Mouse (Mus musculus) monocyte, adult 2 months (primary cell): ENCODE measurements around the gene Rnf150.

Experiments
- DNase-seq, 2 experiments: peaks; one replicate each; pipeline ENCODE4 v3.0.0; 2022; ENCODE audit warnings: low spot score in 2 of 2, low read depth in 1 of 2

The Rnf150 gene

DNA sequence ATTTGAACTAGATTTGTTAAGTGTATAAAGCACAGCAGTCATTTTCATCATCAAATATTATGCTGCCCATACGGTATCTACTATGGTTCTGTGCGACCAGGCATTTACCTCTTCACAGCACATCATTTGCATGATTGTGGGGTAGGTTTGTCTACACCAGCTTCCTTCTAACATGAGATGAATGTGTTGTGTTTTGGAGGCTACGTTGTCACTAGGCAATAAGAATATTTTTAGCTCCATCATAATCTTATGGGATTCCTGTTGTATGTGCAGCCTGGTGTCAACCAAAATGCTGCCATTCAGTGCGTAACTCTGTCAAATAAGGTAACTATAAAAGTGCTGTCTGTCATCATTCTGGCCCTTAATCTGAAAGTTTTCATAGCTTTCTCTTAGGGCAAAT lies 24.1 kb downstream of the Rnf150 start:
- no peak for DNase-seq

DNA sequence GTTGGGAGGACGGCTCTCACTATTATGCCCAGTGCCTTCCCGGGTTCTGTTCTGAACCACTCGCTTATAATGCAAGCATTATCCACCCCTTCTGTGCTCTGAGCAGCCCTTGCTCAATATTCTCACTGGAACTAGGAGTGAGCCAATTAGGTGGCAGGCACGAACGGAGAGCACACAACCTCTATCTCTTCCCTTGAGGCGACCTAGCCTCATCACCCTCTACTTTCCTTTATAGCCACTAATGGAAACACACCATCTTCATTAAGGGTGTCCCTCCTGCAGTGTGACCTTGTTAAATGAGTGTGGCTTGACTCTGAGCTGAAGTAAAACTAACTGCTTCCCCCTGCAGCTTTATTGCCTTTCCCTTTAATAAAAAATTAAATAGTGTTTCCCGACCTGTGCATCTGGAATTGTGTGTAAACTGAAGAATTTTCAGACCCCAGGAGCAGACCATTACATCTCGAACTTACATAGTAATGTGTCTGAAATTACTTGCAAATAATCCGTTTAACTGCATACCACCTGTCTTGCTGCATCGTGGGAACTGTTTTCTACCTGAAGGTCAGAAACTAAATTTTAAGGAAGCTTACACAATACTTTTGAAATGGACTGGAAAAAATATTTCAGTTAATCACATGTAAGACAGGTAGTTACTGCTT lies 26.0 kb downstream of the Rnf150 start:
- DNase-seq: no peak

DNA sequence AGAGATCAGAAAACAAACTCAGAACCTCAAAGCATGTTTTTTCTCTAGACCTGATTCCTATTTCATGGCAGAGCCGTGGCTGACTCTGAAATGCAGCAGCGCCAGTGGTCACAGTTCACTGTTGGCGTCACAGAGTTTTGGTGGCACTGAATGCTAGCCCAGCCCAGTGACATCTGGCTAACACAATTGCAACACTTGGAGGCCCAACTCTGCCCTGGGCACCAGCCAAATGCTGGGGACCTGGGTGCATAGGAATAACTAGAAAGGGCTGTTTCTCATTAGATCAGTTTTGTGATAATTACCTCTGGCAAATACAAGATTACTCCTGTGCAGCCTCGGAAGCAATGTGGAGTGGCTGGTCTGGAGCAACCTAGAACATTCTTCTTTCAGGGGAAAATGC lies 31.9 kb downstream of the Rnf150 start:
- no peak for DNase-seq

DNA sequence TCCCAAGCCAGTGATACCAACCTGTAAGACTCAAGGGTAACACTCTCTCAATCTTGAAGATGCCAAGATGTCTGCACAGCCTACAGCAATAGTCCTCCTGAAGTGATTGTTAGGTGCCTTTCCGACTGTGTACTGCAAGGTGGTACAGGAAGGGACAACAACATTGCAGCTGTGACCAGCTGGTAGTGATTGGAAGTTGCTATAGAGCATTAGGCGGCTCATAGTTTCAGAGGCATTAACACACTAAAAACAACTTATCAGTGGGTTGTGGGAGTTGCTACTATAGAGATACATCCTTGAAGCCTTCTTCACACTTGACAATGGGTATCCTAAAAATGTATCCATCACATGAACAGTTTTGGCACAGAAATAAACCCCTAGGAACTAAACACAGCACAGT lies 33.6 kb downstream of the Rnf150 start:
- DNase-seq: no peak

DNA sequence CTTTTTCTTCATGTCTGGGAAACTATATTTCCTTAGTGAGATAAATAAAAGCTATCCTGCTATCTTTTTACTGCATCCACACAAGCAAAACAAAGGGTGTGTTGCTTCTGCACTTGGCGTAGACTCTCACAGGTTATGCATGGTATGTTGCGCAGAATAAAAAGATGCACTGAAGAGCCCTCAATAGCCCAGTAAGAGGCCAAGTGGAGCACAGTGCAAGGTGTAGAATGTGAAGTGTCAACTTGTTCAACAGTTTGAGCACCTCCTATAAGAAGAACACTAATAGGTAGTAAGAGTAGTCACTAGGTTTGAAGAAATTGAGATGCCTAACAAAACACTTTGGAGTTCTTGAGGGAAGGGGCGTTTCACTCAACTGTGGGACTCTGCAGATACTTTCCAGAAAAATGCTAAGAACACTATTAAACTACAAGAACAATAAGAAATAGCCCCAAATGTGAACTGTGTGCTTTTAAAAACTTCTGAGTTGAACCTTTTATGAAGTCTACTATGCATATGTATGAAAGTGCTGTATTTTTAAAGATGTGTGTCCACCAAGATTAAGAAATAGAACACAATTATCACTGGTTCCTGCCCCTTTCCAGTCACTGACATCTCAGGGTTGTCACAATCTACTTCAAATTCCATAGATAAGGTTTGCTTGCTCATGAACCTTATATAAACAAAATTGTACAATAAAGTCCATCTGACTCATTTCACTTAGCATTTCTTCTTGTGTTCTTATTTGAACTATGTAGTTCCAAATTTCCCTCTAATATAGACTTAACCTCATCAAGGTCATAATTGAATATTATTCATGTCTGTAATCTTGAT lies 34.7 kb downstream of the Rnf150 start:
- DNase-seq: no peak

DNA sequence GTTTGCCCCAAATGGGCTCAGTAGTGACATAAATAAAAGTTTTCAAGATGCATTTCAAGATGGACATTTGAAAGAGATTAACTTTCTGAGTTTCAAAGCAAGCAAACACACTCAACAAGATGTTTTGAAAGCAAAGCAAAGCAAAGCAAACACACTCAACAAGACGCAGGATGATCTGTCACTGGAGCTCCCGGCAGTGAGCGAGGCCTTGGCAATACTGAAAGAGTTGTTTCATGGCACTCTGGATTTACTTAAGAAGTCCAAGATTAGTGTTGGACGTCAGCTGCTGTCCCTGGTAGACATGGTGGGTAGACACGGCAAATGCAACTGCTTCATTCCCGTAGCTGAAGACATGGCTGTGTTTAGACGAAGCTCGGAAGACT lies 35.3 kb downstream of the Rnf150 start:
- no peak for DNase-seq

DNA sequence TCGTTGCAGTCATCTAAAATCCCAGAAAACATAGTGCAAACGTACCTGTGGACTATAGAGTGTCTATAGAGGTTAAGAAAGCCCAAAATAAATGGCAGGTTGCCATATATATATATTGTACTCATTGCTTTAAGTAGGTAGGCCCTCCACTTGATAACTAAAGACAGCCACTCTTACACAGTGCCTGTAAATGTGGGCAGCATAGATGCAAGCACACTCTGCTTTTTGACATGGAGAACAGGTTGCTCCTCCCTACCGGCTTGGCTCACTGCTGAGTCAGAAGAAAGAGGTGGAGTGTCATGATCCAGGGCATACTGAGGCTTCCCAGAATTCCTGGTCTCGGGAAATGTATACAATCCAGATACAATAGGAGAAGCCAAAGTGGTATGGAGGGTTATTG lies 37.8 kb downstream of the Rnf150 start:
- DNase-seq: no peak

DNA sequence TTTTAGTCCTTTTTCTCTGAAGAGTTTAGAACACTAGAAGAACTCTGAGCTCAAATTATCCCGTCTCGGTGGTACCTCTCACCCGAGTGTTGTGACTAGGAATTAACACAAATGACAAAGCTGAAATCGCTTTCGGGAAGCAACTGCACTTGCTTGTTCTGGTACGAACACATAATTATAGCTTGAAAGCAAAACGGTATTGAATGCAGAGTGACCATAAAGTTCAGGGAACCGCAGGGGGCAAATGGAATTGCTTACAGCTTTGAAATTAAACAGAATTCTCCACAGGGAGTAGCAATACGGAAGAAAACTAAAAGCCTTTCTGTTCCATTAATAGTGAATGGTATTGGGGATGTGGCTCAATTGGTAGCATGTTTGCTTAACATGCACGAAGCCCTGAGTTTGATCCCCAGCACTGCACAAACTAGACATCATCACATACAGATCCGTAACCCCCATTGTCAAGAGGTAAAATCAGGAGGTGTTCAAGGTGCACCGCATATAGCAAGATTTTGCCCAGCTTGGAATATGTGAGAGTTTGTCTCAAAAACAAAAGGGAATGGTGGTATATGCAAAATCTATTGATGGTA lies 38.5 kb downstream of the Rnf150 start:
- DNase-seq: no peak

DNA sequence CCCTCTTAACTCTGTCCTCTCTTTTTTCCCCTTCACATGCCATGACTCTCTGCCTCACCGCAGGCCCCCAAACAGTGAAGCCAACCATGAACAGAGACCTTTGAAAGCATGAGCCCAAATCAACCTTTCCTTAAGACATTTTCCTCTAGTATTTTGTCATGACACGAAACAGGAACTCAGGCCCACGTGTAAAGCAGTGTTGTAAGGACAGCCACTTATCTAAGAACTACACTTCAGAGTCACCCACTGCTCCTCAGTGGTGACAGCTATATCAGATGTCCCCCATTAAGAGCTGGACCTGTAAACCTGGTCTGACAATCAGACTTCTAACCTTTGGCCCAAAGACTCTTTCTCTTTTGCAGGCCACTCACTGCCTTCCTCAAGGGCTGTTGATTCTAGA lies 40.3 kb downstream of the Rnf150 start:
- no peak for DNase-seq

DNA sequence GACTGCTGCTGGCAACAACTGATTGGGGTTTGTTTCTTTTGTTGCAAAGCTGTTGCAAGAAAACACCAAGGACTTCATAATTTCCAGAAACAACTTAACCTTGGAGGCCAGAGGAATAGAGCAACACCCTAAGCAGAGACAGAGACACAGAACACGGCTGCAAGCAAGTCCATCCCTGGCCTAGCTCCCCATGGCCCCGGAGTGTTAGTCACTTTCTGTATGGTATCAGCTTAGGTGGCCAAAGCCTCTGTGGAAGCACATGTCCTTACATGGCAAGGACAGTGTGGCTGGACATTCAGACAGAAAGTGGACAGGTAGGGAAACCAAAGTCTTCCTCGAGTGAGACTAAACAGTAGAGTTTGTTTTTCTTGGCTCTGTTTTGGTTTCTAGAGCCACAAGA lies 44.1 kb downstream of the Rnf150 start:
- no peak for DNase-seq

DNA sequence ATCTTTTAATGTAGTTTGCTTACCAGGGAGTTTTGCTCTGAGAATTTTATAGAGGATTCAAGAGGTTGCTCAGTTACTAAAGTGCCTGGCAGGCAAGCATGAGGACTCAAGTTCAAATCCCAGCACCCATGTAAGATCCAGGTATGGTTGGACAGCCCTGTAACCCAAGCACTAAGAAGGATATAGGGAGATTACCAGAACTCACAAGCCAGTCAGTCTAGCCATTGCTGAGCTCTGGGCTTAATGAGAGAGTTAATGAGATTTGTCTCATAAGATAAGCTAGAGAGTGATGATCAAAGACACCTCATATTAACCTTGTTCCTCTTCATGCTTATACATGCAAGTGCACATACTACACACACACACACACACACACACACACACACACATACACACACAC lies 48.3 kb downstream of the Rnf150 start:
- no peak for DNase-seq

DNA sequence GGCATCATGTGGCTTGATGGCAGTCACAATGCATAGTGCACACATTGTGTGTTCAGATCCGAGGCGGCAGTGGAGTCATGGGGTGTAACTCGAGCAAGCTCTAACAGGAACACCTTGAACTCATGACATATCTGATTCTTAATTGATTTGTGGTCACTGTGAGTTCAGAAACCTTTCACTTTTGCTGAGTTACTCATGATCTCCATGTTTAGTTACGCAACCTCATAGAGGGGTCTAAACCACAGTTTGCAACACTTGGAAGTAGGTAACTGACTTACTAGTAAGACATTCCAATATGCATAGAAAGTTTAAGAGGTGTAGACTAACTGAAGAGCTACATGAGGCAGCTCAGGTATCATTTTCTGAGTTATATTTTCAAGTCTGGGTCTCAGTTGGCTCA lies 49.1 kb downstream of the Rnf150 start:
- no peak for DNase-seq

DNA sequence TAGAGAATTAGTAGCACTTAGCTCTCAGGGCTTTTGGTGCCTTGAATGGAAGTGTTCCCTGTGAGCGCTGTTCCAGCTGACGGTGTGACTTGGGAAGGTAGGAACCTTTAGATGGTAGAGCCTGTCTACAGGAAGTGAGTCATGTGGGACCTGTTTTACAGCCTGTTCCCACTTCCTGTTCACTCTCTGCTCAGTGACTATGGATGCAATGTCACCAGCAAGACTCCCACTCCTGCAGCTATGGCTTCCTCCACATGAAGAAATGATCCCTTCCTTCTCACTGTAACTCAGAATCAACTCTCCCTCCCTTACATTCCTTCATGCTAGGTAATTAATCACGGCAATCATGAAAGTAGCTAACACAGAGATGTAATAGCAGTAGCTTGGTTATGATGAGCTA lies 51.4 kb downstream of the Rnf150 start:
- no peak for DNase-seq

DNA sequence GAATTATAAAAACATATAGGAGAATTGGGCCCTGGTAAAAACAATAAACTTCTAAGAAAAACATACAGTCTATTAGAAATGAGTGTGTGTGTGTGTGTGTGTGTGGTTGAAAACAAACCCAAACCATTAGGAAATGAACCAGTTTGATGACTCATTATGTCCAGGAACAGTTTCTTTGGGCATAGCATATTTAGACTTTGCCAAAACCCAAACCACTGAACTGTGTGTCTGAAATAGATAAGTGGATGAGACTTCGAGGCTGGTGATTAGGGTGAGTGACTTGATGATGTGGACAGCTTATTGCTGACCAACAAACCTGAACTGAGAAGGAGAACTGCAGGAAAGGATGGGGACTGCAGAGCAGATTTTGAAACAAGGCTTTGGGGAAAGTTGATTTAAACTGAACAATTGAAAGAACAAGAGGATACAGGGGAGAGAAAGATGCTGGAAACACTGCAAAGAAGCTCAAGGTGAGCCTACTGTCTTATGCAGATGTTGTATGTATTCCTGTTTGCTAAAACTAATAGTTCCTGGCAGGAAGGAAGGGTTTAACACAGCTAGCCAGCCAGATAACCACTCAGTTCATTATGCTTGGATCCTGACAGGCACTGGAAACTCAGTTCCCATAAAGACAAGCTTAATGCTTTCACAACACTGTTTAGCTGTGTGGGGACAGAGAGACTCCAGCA lies 53.8 kb downstream of the Rnf150 start:
- DNase-seq: no peak

DNA sequence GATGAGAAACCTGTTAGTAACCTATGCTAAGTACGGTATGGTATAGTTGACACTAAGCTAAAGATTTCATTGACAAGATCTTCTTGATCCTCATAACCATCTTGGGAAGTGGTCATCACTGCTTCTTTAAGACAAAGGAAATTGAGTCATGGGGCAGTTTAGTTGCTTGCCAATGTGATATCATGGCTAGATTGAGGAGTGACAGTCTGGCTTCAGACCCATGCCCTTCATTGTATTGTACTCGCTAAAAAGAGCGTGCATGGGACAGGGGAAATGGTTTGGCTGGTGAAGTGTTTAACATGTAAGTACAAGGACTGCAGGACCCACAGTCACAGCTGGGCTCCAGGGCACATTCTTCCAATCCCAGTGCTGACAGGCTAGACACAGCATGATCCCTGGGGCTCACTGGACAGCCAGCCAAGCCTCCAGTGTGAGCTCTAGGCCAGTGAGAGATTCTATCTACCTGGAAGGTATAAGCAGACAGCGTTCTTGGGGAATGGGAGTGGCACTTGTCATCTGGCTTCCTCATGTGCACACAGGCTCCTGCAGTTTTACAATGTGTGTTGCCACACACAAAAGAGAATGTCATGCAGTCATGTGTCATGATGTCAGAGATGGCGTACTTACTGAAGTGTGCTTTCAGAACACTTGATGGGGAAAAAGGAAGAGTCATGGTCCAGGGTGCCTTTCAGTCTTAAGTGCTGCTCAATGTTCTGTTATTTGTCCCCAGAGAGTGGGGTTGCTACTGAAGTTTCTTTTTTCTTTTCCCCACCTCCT lies 54.6 kb downstream of the Rnf150 start:
- peak; percentile 24 to 45 for DNase-seq

DNA sequence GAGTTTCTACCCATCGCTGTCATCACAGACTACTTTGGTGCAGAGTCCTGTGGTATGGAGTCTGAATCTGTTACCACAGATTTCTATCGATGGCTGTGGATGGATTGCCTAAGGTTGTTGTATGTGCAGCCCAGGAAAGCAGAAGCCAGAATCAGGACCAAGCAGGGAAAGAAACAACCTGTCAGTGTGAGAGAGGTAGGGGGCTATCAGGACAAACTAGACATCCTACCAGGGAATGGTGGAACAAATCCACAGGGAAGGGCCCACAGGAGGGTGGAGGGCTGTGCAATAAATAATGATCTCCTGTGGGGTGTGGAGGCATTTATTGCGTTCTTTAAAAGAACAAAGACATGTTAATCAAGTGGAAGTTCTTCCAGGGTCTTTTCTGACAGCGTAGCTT lies 56.5 kb downstream of the Rnf150 start:
- DNase-seq: no peak

DNA sequence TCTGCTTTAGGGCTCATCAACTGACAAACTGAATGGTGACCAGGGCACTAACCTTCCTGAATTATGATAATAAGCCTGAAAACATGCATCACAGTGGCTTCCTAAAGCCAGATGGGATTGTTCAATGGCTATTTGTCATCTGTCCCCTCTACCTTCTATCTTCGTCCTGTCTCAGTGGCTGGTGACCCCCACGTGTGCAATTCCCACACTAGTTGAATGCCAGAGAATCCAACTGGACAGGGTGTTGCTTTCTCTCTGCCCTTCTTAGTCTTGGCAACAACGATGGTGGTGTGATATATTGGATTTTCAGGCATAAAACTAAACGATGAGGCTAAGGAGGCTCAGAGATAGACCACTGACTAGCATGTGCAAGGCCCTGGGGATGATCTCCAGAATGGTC lies 57.0 kb downstream of the Rnf150 start:
- no peak for DNase-seq

DNA sequence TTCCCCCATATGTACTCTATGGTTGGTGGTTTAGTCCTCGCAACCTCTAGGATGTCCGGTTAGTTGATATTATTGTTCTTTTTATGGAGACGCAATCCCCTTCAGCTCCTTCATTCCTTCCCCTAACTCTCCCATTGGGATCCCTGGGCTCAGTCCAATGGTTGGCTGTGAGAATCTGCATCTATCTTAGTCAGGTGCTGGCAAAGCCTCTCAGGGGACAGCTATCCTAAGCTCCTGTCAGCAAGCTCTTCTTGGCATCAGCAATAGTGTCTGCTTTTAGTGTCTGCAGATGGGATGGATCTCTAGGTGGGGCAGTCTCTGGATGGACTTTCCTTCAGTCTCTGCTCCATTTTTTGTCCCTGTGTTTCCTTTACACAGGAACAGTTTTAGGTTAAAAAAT lies 62.1 kb downstream of the Rnf150 start:
- DNase-seq: no peak

DNA sequence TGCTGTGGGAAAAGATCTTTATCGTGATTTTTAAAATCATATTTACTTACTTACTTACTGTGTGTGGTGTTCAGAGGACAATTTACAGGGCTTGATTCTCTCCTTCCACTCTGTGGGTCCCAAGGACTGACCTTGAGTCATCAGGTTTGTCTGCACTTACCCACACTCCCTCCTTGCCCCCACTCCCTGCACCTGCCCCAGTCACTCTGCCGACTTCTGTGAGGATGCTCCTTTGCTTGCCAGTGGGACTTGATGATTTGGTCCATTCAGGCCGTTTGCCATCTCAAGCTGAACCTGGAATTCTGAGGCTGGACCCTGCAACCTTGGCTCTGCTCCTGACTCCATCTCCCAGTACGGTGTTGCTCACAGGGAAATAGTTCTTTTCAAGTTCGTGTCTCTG lies 63.4 kb downstream of the Rnf150 start:
- no peak for DNase-seq

DNA sequence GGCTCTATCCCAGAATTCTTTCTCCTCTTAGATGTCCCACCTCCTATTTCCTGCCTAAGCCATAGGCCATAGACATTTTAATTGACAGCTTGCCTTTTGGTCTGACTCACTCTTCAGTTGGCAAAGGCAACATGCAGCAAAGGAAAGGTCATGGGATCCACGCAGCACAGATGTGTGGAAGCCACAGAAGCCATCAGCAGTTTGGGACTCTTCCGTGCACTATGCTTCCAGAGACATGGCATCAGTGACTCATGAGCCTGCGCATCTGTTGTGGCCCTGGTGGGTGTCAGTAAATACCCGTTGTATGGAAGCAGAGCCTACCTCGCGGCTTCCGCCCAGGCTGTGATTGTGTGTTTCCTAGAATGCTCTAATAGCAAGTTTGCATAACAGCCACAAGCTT lies 68.4 kb downstream of the Rnf150 start:
- no peak for DNase-seq

DNA sequence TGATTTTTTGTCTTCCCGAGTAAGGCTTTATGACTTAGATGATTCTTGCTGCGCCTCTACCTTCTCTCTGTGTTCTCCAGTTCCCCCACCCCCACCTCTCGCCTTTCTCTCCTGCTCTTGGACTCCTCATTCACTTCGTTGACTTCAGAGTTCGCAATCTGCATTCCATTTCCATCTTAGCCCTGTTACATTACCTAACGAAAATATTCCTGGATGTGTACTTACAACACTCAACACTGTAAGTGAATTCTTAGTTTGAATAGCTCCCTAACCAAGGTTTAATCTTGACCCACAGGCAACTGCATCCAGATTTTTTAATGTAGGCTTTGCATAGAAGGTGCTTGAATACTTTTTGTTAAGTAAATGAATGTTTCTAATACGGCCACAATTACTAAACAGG lies 73.0 kb downstream of the Rnf150 start:
- DNase-seq: no peak
